In the genomic region with DNA sequence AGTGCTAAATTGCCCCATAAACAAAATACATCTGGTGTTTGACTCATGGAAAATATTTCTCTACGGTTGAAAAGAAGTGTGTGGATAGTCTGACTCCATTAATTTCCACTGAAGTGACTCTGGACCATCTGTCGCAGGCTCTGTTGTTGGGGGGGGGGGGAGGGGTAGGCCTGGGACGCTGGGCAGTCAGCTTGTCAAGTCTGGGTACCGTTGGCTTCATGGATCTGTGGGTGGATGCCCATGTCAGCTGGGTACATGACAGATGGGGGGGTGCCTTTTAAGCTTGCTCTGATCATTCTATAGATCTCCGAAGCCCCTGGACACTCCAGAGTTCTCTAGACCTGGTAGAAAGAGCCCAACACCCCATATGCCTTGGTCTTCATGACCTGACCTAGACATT, we compare ENCODE assay signal across 22 mouse cellular contexts.
A peak's percentile ranks its signal among the peaks of the same experiment; 100 is the strongest.
DNase-seq lines count a peak whose midpoint lies in the region; ATAC-seq lines count a peak whose summit lies in the region.
"Had no signal": no experiment of that assay in that cellular context is flagged by ENCODE, and none has a peak within 500 bp of the region (broad histone marks: within the 10 kb centered on the region; RNA-seq: fewer than 3 reads in every experiment).

No protein-coding gene starts in this region.

- ATAC-seq in hindbrain, embryonic 15.5 days (ENCODE audit: low FRiP score, low read depth): 0 out of 2 replicates have a peak, but pooled peaks have one; percentile 15
- no peak for ATAC-seq in hindbrain, embryonic 14.5 days (ENCODE audit: low FRiP score)
- no peak for ATAC-seq in liver, embryonic 12.5 days

- DNase-seq in hindbrain, embryonic 14.5 days (ENCODE audit: low spot score): no peak
- DNase-seq in Muller cell, postnatal 12 days (ENCODE audit: inconsistent ontology term): peak; percentile 37
- DNase-seq in cerebellum, adult 11-12 months: peak; percentile 6
- DNase-seq in cerebellum, postnatal 10 days: peak; percentile 73 to 81
- no peak for DNase-seq in heart, adult 8-10 months (ENCODE audit: low spot score)
- DNase-seq: adrenal gland, adult 2 months; B cell, adult 2 months; kidney, adult 8-10 months; kidney, postnatal 14 days; layer of hippocampus, postnatal 36 days; right cerebral cortex, postnatal 25 days; spleen, adult 18-20 months had no signal

- H3K27me3 ChIP-seq in hindbrain, embryonic 15.5 days: no peaks in the 10 kb centered on the region
- H3K27me3 ChIP-seq in hindbrain, embryonic 14.5 days (ENCODE audit: control insufficient read depth, insufficient read depth, low read length): no peaks in the 10 kb centered on the region
- no peaks in the 10 kb centered on the region for H3K27me3 ChIP-seq in liver, embryonic 12.5 days (replicated peaks)
- H3K27me3 ChIP-seq: CH12.LX; limb, embryonic 15.5 days; liver, embryonic 15.5 days; lung, embryonic 15.5 days had no signal

- peaks cover 13% of the 10 kb centered on the region for H3K4me1 ChIP-seq in hindbrain, embryonic 15.5 days (replicated peaks)
- peaks cover 20% of the 10 kb centered on the region for H3K4me1 ChIP-seq in hindbrain, embryonic 14.5 days (replicated peaks; ENCODE audit: control insufficient read depth, insufficient read depth, low read length)
- H3K4me1 ChIP-seq in liver, embryonic 12.5 days: no peaks in the 10 kb centered on the region
- H3K4me1 ChIP-seq: liver, embryonic 15.5 days; lung, embryonic 15.5 days had no signal

- H3K4me3 ChIP-seq in hindbrain, embryonic 15.5 days: no peak overlapping the region
- H3K4me3 ChIP-seq in hindbrain, embryonic 14.5 days (replicated peaks; ENCODE audit: low read length): no peak overlapping the region
- no peak overlapping the region for H3K4me3 ChIP-seq in liver, embryonic 12.5 days
- H3K4me3 ChIP-seq: heart, embryonic 10.5 days; layer of hippocampus, adult 2 months; limb, embryonic 15.5 days; liver, embryonic 15.5 days; lung, embryonic 15.5 days had no signal

- no peak overlapping the region for H3K27ac ChIP-seq in hindbrain, embryonic 15.5 days (replicated peaks)
- H3K27ac ChIP-seq in hindbrain, embryonic 14.5 days: no peak overlapping the region
- H3K27ac ChIP-seq in liver, embryonic 12.5 days: no peak overlapping the region
- H3K27ac ChIP-seq: heart, embryonic 10.5 days; layer of hippocampus, adult 2 months; liver, embryonic 15.5 days; lung, embryonic 15.5 days had no signal

- WGBS in hindbrain, embryonic 15.5 days: 51% methylated on average over 5 of the region's 5 CpGs
- WGBS in hindbrain, embryonic 14.5 days: 55% methylated on average over 5 of the region's 5 CpGs
- 73% methylated on average over 5 of the region's 5 CpGs for WGBS in liver, embryonic 12.5 days (ENCODE audit: insufficient replicate concordance)

- no peaks in the 10 kb centered on the region for H3K36me3 ChIP-seq in hindbrain, embryonic 15.5 days
- H3K36me3 ChIP-seq in hindbrain, embryonic 14.5 days (replicated peaks; ENCODE audit: control insufficient read depth, insufficient read depth): no peaks in the 10 kb centered on the region
- H3K36me3 ChIP-seq in liver, embryonic 12.5 days: no peaks in the 10 kb centered on the region
- H3K36me3 ChIP-seq: G1E; heart, embryonic 10.5 days; limb, embryonic 15.5 days; liver, embryonic 15.5 days; lung, embryonic 15.5 days had no signal

- H3K4me2 ChIP-seq in hindbrain, embryonic 15.5 days: no peak overlapping the region
- H3K4me2 ChIP-seq in hindbrain, embryonic 14.5 days (replicated peaks): no peak overlapping the region
- no peak overlapping the region for H3K4me2 ChIP-seq in liver, embryonic 12.5 days
- H3K4me2 ChIP-seq: limb, embryonic 15.5 days; liver, embryonic 15.5 days; lung, embryonic 15.5 days; midbrain, embryonic 11.5 days had no signal

- no peak overlapping the region for H3K9ac ChIP-seq in hindbrain, embryonic 15.5 days
- H3K9ac ChIP-seq in hindbrain, embryonic 14.5 days: no peak overlapping the region
- H3K9ac ChIP-seq in liver, embryonic 12.5 days: no peak overlapping the region
- H3K9ac ChIP-seq: limb, embryonic 15.5 days; liver, embryonic 15.5 days; lung, embryonic 15.5 days had no signal

- H3K9me3 ChIP-seq in hindbrain, embryonic 15.5 days: no peaks in the 10 kb centered on the region
- H3K9me3 ChIP-seq in hindbrain, embryonic 14.5 days (ENCODE audit: control insufficient read depth, low read length): no peaks in the 10 kb centered on the region
- H3K9me3 ChIP-seq in liver, embryonic 12.5 days (replicated peaks): no peaks in the 10 kb centered on the region
- H3K9me3 ChIP-seq: heart, embryonic 10.5 days; limb, embryonic 15.5 days; liver, embryonic 15.5 days; lung, embryonic 15.5 days had no signal

Comparison
In these comparisons a context has a peak if more than half of its experiments do, and no peak if none do; other contexts are left out.
1. DNase-seq: peak in Muller cell, postnatal 12 days (single experiment), cerebellum, adult 11-12 months (single experiment) and cerebellum, postnatal 10 days (2 of 2); none in hindbrain, embryonic 14.5 days (single experiment) and heart, adult 8-10 months (single experiment).